Mouse (Mus musculus) 3134 (cell line): ENCODE data around the gene Ctdsp1.

Source experiments
- DNase-seq: peaks from one replicate; pipeline ENCODE4 v3.0.0-alpha.2; 2011; ENCODE audit warnings: low spot score; ENCODE audit not compliant: insufficient read length; ENCODE audit errors: extremely low read depth

Gene Ctdsp1

DNA sequence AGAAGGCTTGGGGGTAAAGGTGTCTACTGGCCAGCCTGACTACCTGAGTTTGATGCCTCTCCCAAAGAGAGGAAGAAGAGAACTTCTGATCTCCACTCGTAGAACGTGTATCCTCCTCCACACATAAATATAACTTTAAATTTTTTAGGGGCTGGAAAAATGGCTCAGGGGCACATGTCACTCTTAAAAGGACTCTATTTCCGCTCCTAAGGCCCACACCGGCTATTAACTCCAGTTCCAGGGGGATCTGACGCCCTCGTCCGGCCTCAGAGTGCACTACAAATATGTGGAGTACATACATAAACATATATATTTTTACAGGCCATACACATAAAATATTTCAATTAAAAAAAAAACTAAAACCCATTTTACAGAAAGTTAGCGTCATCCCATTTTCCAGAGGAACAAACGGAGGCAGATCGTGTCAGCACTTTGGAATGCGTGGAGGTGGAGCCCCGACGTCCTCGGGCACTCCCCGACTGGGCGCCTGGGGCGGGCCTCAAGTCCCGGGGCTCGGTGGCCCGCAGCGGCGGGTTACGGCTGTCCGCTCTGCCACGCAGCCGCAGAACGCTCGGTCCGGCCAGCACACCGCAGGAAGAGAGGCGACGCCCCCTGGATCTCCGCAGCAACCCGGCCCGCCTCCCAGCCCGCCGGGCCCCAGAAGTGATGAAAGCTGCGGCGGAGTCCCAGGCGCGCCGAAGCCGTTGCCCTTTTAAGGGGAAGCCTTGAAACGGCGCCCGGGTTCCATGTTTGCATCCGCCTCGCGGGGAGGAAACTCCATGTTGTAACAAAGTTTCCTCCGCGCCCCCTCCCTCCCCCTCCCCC lies at the start of gene Ctdsp1:
Gene Ctdsp1, plus strand, starts transcription at position 586 of the 825 bp plus-strand sequence.
- DNase-seq = peak; percentile 99

GRCm38 (mm10) chr1:74341898-74342297 lies 49.4 kb upstream of the Ctdsp1 start:
- DNase-seq = no peak

- no peak for DNase-seq
Measured at GRCm38 (mm10) chr1:74342308-74342707, 49.0 kb upstream of the Ctdsp1 start.

DNA sequence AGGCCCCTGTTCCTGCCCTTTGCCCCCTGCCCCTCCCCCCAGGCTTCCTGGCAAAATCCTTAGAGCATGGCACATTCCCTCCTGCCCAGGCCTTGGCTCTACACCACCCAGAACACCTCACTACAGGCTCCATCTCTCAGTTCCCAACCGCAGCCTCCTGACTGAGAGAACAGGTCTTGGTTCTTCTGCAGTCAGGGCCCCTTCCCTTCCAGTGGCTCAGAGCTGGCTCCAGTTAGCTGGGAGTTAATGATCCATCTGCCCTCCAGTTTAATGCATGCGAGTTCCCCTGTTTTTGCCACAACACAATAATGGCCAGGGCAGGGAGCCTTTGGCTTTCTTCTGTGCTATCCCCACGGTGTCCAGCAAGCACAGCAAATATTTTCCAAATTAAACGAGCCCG lies 48.1 kb upstream of the Ctdsp1 start:
- no peak for DNase-seq

DNA sequence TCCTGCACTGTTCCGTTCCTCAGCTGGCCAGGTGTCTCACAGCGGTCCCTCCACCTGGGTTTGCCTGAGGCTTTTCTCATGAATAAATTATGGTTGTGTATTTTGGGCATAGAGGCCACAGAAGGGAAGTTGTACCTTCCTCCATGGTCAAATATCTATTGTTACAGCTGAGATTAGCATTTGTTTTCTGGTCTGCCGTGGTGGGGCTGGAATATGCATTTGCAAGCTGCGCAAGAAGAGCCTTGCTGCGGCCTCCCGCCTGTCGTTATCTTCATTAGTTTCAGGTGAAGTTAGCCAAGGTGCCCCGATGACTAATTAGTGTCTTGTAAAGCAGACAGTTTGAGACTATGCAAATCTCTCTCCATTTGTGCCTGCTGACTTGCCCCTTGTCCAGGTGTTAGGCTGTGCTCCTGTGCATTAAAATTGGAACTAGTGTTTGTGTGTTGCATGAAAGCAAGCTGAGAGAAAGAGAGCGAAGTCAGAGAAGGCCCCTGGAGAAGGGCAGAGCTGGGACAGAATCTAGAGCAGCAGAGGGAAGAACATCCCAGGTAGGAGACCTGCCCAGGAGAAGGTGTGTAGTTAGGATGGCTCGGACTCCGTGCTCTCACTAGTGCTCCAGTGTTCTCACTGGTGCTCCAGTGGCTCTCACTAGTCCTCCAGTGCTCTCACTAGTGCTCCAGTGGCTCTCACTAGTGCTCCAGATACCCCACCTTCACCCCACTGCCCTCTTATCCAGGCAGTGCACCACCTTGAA lies 47.0 kb upstream of the Ctdsp1 start:
- no peak for DNase-seq

DNA sequence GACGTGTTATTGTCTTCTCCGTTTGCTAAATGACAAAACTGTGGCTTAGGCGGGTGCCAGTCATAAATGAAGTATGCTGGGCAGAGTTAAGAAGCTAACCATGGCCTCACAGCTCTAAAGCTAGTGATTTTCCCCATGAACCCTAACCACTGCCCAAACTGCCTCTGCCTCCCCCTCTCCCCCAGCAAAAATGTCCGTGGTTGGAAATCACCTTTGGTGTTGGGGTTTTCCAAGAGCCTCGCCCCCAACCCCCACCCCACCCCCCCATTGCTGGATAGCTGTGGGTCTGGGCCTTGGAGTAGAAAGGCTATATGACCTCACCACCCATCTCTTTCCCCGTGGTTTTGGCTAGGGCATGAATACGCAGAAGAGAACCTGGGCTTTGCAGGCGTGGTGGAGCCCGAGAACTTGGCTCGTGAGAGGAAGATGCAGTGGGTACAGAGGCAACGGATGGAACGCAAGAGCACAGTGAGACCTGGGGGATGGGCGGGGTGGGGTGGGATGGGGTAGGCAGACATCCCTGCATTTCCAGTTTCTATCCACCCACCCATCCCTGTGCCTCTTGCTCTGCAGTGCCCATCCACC lies 40.0 kb upstream of the Ctdsp1 start:
- no peak for DNase-seq

DNA sequence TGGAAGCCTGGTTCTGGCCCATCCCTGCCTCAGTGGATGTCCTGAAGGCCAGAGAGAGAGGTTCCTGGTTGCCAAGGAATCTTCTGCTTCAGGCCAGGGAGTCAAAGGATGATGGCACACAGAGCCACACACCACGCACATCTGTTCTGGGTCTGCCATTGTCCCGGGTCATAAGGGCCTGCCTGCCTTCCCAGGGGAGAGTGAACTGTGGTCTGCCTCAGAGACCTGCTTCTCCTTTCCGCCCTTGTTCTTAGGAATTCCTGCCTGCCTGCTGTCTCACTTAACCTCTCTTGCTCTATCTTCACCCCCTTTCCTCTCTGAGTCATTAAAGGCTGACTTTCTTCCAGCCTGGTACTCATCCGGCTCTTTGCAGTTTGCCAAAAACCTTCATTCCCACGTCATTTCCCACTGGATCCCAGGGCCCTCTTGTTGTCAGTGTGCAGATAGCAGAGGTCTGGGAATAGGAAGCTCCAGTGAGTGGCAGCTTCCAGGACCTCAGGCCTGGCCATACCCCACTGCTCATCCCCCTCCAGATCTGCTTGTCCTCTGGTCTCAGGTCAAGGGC lies 38.7 kb upstream of the Ctdsp1 start:
- DNase-seq = peak; percentile 71

DNA sequence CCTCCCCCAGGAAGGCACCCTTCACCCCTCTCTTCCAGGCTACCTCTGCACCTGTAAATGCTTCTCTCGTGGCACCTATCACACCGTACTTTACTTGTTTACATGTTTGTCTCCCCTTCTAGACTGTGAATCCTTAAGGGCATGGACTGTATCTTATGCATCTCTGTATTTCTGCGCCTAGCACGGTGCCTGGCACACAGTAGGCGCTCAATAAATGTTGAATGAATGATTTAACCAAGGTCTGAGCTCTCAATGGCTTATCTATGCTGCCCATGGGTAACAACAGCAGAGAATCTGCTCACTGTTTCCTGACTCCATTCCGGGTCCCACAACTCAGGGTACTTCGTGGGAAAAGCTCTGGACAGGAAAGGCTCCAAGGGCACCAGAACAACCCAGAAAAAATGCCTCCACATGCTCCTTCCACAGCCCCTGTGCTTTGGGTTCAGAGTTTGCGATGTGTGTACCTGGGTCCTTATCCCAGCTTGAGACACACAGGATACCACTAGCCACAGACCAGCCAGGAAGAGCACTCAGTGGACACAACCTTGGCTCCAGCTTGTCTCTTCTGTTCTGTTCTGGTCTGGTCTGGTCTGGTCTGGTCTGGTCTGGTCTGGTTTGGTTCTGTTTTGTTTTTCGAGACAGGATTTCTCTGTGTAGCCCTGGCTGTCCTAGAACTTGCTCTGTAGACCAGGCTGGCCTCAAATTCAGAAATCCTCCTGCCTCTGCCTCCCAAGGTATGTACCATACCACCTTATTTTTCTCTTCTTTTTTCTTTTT lies 37.7 kb upstream of the Ctdsp1 start:
- DNase-seq = no peak

- no peak for DNase-seq
Measured at GRCm38 (mm10) chr1:74357531-74357930, 33.8 kb upstream of the Ctdsp1 start.

DNA sequence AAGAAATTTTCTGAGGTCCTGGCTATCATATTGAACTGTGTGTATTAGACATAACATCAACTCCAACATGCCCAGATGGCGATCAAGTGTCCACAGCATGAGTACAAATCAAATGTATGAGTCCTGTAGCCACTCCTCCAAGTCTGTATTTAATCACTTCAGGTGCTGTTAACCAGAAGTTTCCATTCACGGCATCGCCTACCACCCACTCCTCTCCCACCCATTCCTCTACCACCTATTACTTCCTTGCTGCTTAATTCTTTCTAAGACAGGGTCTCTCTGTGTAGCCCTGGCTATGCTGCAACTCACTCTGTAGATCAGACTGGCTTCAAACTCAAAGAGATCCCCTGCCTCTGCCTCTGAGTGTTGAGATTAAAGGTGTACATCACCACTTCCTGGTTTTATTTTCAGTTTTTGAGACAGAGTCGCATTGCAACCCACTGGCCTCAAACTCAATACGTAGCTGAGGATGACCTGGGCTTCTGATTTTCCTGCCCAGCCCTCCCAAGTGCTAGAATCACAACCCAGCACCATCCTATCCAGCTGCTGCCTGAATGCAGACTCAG lies 31.3 kb upstream of the Ctdsp1 start:
- no peak for DNase-seq

DNA sequence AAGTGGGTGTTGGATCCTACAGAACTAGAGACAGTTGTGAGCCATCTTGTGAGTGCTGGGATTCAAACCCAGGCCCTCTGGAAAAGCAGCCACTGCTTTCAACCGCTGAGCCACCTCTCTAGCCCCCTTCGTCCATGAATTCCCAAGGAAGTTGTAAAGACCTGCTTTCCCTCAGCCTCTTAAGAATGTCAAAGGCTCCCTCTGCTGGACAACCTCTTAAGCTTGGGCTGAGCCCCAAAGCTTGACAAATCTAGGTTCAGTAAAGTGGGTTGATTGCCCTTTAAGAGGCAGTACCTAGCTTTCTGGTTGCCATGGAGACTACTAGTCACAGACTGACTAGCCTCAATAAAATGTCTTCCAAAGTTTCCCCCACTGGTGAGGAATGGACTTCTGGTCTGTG lies 29.5 kb upstream of the Ctdsp1 start, which contains the start of gene Catip:
Gene Catip, plus strand, starts transcription at position 297 of the 400 bp plus-strand sequence.
- peak; percentile 65 for DNase-seq

GRCm38 (mm10) chr1:74362325-74363229 lies 28.7 kb upstream of the Ctdsp1 start:
- DNase-seq = no peak

DNA sequence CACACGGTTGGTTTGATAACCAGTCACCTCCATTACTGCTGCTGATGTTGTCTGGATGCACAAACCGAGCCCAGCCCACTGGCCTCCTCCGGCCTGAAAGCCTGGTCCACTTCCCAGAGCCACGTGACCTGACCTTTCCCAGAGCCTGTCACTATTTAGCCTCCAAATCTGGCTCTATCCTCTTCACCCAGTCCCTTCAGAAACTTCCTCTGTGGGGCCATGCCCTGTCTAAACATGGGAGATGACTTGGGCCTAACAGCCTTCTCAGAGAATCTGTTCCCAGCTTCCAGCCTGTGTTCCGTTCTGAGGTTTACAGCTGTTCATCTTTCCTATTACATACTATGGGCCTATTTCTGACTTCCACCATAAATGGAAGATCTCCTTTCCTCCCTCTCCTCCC lies 27.9 kb upstream of the Ctdsp1 start:
- no peak for DNase-seq

GRCm38 (mm10) chr1:74364270-74364669 lies 27.0 kb upstream of the Ctdsp1 start:
- no peak for DNase-seq

DNA sequence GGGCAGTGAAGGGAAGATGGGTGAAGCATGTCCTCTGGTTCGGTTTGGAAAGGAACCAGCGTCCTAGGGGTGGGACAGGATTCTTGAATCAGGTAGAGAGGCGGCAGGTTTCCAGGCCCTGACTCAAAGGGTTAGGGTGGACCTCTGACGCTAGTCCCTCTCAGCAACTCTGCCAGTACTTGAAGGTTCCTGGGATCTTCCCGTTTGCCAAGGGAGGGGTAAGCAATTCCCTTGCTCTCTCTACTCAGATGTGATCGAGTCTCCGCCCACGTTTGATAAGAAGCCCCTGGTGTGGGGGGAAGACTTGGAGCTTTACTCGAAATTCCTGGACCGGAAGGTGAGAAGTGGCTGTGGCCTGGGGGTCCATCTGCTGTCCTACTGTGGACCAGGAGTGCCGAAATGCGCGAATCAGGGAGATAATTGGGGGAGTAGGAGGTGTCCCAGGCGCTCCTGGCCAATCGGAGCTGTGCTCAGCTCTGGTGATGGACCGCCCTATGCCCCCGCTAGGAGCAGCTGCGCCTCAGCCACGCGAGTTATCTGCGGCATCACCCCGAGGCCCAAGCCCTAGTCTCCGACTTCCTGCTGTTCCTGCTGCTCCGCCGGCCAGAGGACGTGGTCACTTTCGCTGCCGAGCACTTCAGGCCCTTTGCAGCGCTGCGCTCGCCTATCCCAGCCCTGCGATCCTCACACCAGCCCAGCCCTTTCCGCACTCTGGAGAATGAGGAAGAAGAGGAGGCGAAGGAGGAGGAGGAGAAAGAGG lies 23.2 kb upstream of the Ctdsp1 start:
- DNase-seq = no peak

- no peak for DNase-seq
Measured at GRCm38 (mm10) chr1:74370040-74370439, 21.3 kb upstream of the Ctdsp1 start.

DNA sequence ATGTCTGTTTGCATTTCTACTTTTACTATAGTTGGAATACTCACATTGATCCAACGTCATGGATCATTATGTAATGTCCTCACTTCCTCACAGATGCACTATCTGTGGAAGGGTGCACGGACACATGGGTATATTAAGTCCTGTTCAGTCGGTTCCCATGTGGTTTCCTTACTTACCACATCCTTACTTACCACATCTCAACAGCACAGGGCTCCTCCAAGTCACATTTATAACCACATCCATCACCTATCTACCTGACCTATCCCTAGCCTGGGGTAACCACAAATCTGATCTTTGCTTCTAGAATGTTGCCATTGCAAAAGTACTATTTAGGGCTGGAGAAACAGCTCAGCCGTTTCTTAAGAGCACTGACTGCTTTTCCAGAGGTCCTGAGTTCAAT lies 17.9 kb upstream of the Ctdsp1 start:
- no peak for DNase-seq

GRCm38 (mm10) chr1:74374980-74375379 lies 16.3 kb upstream of the Ctdsp1 start, which contains the start of gene Slc11a1:
Gene Slc11a1 (plus strand): TSS chr1:74375195.
- DNase-seq = no peak
